Mouse (Mus musculus) thymus, adult 2 months (tissue): ENCODE measurements around the gene 2510002D24Rik. TPM values are rescaled to one million over a fixed set of nuclear protein-coding genes. Genes with fewer than 3 reads are reported as not detected.

Experiments
- DNase-seq: peaks from one replicate; pipeline ENCODE4 v3.0.0; 2021
- H3K27ac ChIP-seq: fragments of 200-500 bp; 2 replicates; pipeline ENCODE4 v1.5.1; 2012; ENCODE audit warnings: low read length, control low read depth; ENCODE audit not compliant: control insufficient read depth, insufficient read depth
- H3K27me3 ChIP-seq: fragments of 200-500 bp; 2 replicates; pipeline ENCODE4 v1.6.1; 2012; ENCODE audit warnings: mild to moderate bottlenecking, low read length, moderate library complexity, mixed read lengths; ENCODE audit not compliant: control insufficient read depth, insufficient read depth
- H3K36me3 ChIP-seq: fragments of 200-500 bp; 2 replicates; pipeline ENCODE4 v1.6.1; 2012; ENCODE audit warnings: mild to moderate bottlenecking, low read length, moderate library complexity; ENCODE audit not compliant: control insufficient read depth, insufficient read depth
- H3K4me1 ChIP-seq: fragments of 200-500 bp; replicated peaks from 2 replicates; pipeline ENCODE4 v1.6.1; 2012; ENCODE audit warnings: low read length; ENCODE audit not compliant: control insufficient read depth, insufficient read depth
- H3K4me3 ChIP-seq: fragments of 200-500 bp; 2 replicates; pipeline ENCODE4 v1.5.1; 2012; ENCODE audit warnings: mild to moderate bottlenecking, low read length, control low read depth, moderate library complexity; ENCODE audit not compliant: control insufficient read depth, insufficient read depth
- CTCF ChIP-seq: fragments of 200-500 bp; IDR thresholded peaks from 2 replicates; pipeline ENCODE4 v1.5.1; 2012; ENCODE audit warnings: mild to moderate bottlenecking, control low read depth, low read length, moderate library complexity, borderline replicate concordance; ENCODE audit not compliant: control insufficient read depth, poor library complexity, insufficient read depth; ENCODE audit errors: extremely low read depth
- POLR2A ChIP-seq: fragments of 200-500 bp; IDR thresholded peaks from 2 replicates; pipeline ENCODE4 v1.6.1; 2012; ENCODE audit warnings: mild to moderate bottlenecking, low read length, control low read depth, moderate library complexity; ENCODE audit not compliant: control insufficient read depth, poor library complexity, insufficient read depth; ENCODE audit errors: extremely low read depth
- whole genome bisulfite sequencing: fragments of 180-500 bp; shearing (Covaris S2); methylation state at CpG from one replicate; pipeline ENCODE4 v1.1.7; 2018; 5-methylcytosine and 5-hydroxymethylcytosine counted together
- polyA plus RNA-seq: library from polyadenylated mRNA; depleted of rRNA; stranded (reverse); fragments of >200 nt; gene quantifications from 2 replicates; pipeline ENCODE4 v1.2.3, GENCODE M21; 2012

Gene 2510002D24Rik
- polyA plus RNA-seq, 1 experiment = 78.3 TPM

DNA sequence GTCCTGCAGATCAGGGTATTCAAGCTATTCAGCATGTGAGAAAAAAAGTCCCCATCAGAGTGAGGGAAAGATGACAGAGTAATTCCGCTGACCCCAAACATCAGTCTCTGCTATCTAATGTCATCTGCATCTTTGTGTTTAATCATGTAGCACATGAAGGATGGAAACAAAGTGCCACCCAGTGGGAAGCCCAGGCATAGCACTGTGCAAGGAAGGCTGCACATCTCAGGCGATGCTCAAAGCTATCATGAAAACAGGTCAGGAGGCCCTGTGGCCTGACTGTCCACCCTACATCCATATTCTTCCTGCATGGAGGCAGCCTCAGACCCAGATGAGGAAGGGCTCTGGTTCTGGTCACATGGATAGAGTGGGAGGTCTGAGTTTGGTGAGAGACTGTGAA lies 37.5 kb upstream of the 2510002D24Rik start:
- TF ChIP-seq POLR2A (no peak), CTCF (no peak)
- H3K4me1 ChIP-seq = no peaks in the 10 kb centered on the region
- DNase-seq = peak; percentile 23
- peaks cover 31% of the 10 kb centered on the region for H3K36me3 ChIP-seq
- no peaks in the 10 kb centered on the region for H3K27me3 ChIP-seq
- no peak overlapping the region for H3K27ac ChIP-seq
- no peak overlapping the region for H3K4me3 ChIP-seq
- 86% methylated on average over 2 of the region's 2 CpGs for WGBS

DNA sequence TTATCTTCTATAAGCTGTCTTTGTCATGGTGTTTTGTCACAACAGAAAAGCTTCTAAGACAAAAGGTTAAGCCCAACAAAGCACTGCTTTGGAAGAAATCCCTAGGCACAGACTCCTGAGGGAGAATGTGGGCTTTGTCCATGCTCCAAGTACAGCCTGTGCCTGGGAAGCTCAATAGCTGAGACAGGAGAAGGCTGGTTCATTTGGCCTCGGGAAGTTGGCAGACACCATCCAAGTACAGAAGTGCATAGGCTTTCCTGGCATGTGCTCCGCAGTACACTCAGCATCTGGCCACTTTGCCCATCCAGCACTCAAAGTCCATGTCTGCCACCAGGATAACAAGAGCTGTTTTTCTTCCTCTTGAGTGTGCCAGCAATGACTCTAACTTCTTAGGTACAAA lies 30.6 kb upstream of the 2510002D24Rik start:
- 98% methylated on average over 2 of the region's 2 CpGs for WGBS
- Histone ChIP-seq H3K27me3 (no peaks in the 10 kb centered on the region), H3K36me3 (peaks cover 31% of the 10 kb centered on the region)

DNA sequence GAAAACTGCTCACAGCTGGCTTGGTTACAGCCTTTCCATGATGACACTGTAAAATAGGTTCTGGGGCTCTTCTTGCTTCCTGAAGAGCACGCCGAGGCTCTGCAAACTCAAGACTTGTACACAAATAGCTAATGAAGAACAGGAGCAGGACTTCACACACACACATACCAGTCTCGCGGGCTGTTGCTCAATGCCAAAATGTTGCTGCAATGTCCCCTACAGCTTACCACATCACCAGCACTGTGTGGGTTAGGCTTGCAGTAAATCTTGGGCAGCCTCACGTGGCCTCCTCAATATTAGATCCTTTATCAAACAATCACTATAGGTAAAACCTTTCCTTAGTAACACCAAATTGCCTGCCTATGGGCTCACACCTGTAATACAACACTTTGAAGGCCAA lies 27.4 kb upstream of the 2510002D24Rik start:
- H3K4me1 ChIP-seq = peaks cover 7% of the 10 kb centered on the region
- H3K4me3 ChIP-seq = no peak overlapping the region
- DNase-seq = no peak
- H3K27ac ChIP-seq = no peak overlapping the region
- H3K36me3 ChIP-seq = peaks cover 24% of the 10 kb centered on the region
- TF ChIP-seq CTCF = no peak
- TF ChIP-seq POLR2A = no peak
- WGBS = 94% methylated on average over 5 of the region's 5 CpGs
- no peaks in the 10 kb centered on the region for H3K27me3 ChIP-seq

More for the DNA sequence above, 30.6 kb upstream of the 2510002D24Rik start:
- Histone ChIP-seq H3K4me1 (no peaks in the 10 kb centered on the region), H3K4me3 (no peak overlapping the region), H3K27ac (no peak overlapping the region)
- TF ChIP-seq POLR2A (no peak), CTCF (no peak)
- DNase-seq = no peak

- Histone ChIP-seq H3K4me3 (peak overlapping the region; percentile 88), H3K27me3 (no peaks in the 10 kb centered on the region), H3K27ac (0 out of 2 replicates have a peak overlapping the region, but pooled peaks have one; percentile 3), H3K36me3 (peaks cover 24% of the 10 kb centered on the region), H3K4me1 (peaks cover 7% of the 10 kb centered on the region)
- no peak for TF ChIP-seq POLR2A
- no peak for TF ChIP-seq CTCF
- 5% methylated on average over 5 of the region's 5 CpGs for WGBS
- DNase-seq = no peak
Measured at GRCm38 (mm10) chr16:18811032-18811431, 25.3 kb upstream of the 2510002D24Rik start.

DNA sequence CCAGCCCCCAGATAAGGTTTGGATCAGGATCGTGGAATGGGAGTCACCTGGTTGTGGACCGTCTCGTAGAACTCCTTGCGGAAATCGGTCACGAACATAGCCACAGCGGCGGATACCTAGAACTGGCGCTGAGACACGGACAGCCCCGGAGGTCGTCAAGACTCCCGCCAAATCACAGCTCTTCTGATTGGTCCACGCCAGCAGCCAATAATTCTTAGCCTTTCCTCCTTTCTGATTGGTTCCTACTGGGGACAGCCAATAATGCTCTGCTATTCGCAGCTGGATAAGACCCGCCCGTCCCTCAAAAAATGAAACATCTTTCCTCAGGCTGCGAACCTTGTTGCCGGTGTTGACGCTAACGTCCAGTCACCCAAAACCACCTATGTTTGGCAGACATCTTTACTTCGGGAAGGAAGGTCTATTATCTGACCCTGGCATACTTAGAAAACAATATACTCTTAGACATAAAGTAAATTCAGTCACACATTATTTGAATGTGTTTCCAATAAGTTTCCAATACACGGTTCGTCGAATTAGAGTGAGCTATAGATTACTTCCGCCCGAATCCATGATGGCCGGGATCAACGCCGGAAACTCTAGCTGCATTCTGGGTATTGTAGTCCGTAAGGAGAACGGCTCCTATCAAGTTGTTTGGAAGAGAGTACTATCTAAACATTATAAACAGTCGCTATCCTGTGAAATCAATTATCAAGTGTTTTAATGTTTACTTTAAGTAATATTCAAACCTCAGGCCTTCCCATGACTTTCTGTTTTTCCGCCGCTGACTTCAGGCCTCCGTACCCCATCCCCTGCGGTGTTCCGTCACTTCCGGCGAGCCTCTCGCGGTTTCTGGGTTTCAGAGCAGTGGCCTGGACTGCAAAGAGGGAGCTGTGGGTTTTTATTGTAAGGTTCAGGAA lies 24.7 kb upstream of the 2510002D24Rik start, which contains the start of the genes Ufd1 and Cdc45:
Gene Ufd1, plus strand, starts transcription at position 312 of the 917 bp plus-strand sequence.
Gene Cdc45, minus strand, starts transcription at position 520 of the 917 bp plus-strand sequence.
- peak within 1 kb of the TSS; percentile 88 for H3K4me3 ChIP-seq
- TF ChIP-seq CTCF = no peak
- peak; percentile 70; the same call in 1 of the 2 replicates for TF ChIP-seq POLR2A
- WGBS = under 1% methylated on average over 42 of the region's 42 CpGs
- peak; percentile 84 for DNase-seq
- H3K36me3 ChIP-seq = peaks cover 25% of the 10 kb centered on the region
- H3K27ac ChIP-seq = peak within 1 kb of the TSS; percentile 4
- H3K27me3 ChIP-seq = no peaks in the 10 kb centered on the region
- H3K4me1 ChIP-seq = peaks cover 7% of the 10 kb centered on the region

- TF ChIP-seq CTCF (no peak), POLR2A (no peak)
- H3K4me1 ChIP-seq = peaks cover 7% of the 10 kb centered on the region
- WGBS = 1% methylated on average over 31 of the region's 31 CpGs
- no peaks in the 10 kb centered on the region for H3K27me3 ChIP-seq
- DNase-seq = no peak
- H3K4me3 ChIP-seq = peak overlapping the region; percentile 68
- no peak overlapping the region; the same call in 1 of the 2 replicates for H3K27ac ChIP-seq
- H3K36me3 ChIP-seq = peaks cover 18% of the 10 kb centered on the region
Measured at GRCm38 (mm10) chr16:18812385-18812910, 23.9 kb upstream of the 2510002D24Rik start.

DNA sequence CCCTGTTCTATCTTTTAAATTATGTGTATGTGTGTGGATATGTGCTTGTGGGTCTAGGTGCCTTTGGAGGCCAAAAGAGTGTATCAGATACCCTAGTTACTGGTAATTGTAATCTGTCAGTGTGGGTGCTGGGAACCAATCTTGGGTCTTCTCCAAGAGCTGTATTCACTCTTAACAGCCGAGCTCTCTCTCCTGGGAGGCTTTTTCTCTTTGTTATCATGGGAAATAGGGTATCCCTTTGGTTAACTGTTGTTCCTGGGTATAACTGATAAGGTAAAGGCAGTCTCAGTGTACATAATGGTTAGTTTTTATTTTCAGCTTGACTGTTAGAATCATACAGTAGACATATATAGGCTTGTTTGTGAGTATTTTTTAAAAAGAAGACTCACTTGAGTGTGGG lies 14.0 kb upstream of the 2510002D24Rik start:
- Histone ChIP-seq H3K27me3 (no peaks in the 10 kb centered on the region), H3K36me3 (peaks cover 92% of the 10 kb centered on the region), H3K27ac (no peak overlapping the region), H3K4me3 (no peak overlapping the region), H3K4me1 (no peaks in the 10 kb centered on the region)
- 97% methylated on average over 1 of the region's 1 CpGs for WGBS
- no peak for DNase-seq
- TF ChIP-seq CTCF = no peak
- TF ChIP-seq POLR2A = no peak
